Mouse (Mus musculus) kidney, embryonic 14.5 days (tissue): ENCODE measurements around the gene Cd300lf. TPM values are rescaled to one million over a fixed set of nuclear protein-coding genes. Genes with fewer than 3 reads are reported as not detected.

Experiments used
- ATAC-seq: fragments of 200-750 bp; cut with Nextera tagmentation; 2 replicates; pipeline ENCODE4 v1.8.0; 2017; ENCODE audit warnings: moderate number of reproducible peaks, mild to moderate bottlenecking, moderate TSS enrichment, moderate library complexity; ENCODE audit not compliant: low FRiP score, low TSS enrichment
- H3K27ac ChIP-seq: fragments of 300-500 bp; sonication (generic); 2 replicates; pipeline ENCODE4 v1.5.1; 2014; ENCODE audit warnings: low read depth, mild to moderate bottlenecking, low read length, moderate library complexity, mixed read lengths
- H3K27me3 ChIP-seq: fragments of 300-500 bp; sonication (generic); 2 replicates; pipeline ENCODE4 v1.6.1; 2014; ENCODE audit warnings: mild to moderate bottlenecking, low read length; ENCODE audit not compliant: control insufficient read depth, insufficient read depth
- H3K36me3 ChIP-seq: fragments of 300-500 bp; sonication (generic); 2 replicates; pipeline ENCODE4 v1.6.1; 2014; ENCODE audit warnings: low read length, mixed read lengths; ENCODE audit not compliant: control insufficient read depth, insufficient read depth
- H3K4me1 ChIP-seq: fragments of 300-500 bp; sonication (generic); 2 replicates; pipeline ENCODE4 v1.6.1; 2014; ENCODE audit warnings: low read length, mixed read lengths; ENCODE audit not compliant: control insufficient read depth, insufficient read depth
- H3K4me2 ChIP-seq: fragments of 300-500 bp; sonication (generic); replicated peaks from 2 replicates; pipeline ENCODE4 v1.6.1; 2014; ENCODE audit warnings: low read depth, mild to moderate bottlenecking, low read length
- H3K4me3 ChIP-seq: fragments of 300-500 bp; sonication (generic); 2 replicates; pipeline ENCODE4 v1.5.1; 2014; ENCODE audit warnings: mild to moderate bottlenecking, low read length
- H3K9ac ChIP-seq: fragments of 300-500 bp; sonication (generic); 2 replicates; pipeline ENCODE4 v1.6.1; 2014; ENCODE audit warnings: low read depth, mild to moderate bottlenecking, low read length, moderate library complexity
- H3K9me3 ChIP-seq: fragments of 300-500 bp; sonication (generic); 2 replicates; pipeline ENCODE4 v1.6.1; 2016; ENCODE audit warnings: low read length; ENCODE audit not compliant: control insufficient read depth
- WGBS: fragments of 180-500 bp; shearing (Covaris S2); extraction: QIAGEN DNeasy Blood & Tissue Kit; methylation state at CpG from one replicate; pipeline ENCODE4 v1.1.7; 2014; 5-methylcytosine and 5-hydroxymethylcytosine counted together
- polyA plus RNA-seq: library from polyadenylated mRNA; unstranded; fragments of >200 nt; fragmentation: Nextera tagmentation; extraction: Ambion mirVana; gene quantifications from 2 replicates; pipeline ENCODE4 v1.2.1, GENCODE M21; 2014

Gene Cd300lf
- polyA plus RNA-seq, 1 experiment from 2014 or later = 0.26 TPM

DNA sequence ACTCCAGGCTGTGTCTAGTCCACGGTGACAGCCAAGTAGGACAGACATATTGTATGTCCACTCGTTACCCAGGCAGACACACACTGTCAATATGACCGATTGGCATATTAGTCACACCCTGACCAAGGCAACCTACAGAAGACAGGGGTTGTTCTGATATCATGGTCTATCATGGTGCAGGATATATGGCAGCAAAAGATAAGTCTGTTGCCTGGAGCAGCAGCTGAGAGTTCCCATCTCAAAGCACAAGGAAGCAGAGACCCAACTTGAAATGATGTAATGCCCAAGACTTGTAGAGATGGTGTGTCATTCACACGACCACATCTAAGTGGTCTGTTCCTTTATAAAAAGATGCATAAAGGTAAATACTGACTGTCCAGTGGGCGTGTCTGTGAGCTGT is 55.1 kb downstream of the Cd300lf start:
- Histone ChIP-seq H3K4me1 (no peaks in the 10 kb centered on the region), H3K27ac (no peak overlapping the region), H3K9me3 (no peaks in the 10 kb centered on the region), H3K4me3 (no peak overlapping the region), H3K27me3 (no peaks in the 10 kb centered on the region; the same call in 1 of the 2 replicates), H3K9ac (no peak overlapping the region), H3K4me2 (no peak overlapping the region), H3K36me3 (no peaks in the 10 kb centered on the region)
- no peak for ATAC-seq
- WGBS = 86% methylated on average over 5 of the region's 5 CpGs

DNA sequence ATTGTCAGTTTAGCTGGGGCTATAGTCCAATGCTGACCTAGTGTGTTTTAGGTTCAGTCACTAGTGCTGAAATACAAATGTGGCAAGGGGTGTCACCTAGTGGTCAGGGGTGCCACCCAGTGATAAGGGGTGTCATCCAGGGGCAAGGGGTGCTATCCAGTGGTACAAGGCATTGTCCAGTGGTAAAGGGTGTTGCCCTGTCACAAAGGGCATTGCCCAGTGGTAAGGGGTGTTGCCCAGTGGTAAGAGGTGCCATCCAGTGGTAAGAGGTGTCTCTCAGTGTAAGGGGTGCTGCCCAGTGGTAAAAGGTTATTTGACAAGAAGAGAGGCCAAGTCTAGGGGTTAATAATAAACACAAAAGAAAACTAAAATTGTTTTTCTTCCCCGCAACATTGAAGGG is 56.4 kb downstream of the Cd300lf start:
- Histone ChIP-seq H3K4me3 (no peak overlapping the region), H3K9me3 (no peaks in the 10 kb centered on the region), H3K9ac (no peak overlapping the region), H3K27me3 (no peaks in the 10 kb centered on the region; the same call in 1 of the 2 replicates), H3K4me1 (no peaks in the 10 kb centered on the region), H3K36me3 (no peaks in the 10 kb centered on the region), H3K4me2 (no peak overlapping the region), H3K27ac (no peak overlapping the region)
- ATAC-seq = no peak
- WGBS = 95% methylated on average over 1 of the region's 1 CpGs

DNA sequence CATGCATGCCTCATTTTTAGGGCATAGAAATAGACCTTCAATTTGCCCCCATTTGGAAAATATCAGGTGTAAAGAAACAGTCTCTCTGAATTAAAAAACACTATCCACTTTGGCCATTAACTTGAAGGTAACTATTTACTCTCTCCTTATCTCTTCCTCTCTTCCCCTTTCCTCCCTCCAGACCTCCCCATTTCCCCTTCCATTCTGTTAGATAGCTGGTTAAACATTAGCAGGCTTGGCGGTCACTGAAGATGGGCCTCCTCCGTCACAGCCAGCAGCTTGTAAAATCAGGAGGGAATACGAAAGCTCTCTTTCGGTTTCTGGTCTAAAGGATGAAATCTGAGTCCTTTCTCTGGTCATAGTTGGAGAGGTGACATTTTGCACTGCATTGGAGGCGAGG is 57.9 kb downstream of the Cd300lf start:
- Histone ChIP-seq H3K4me2 (no peak overlapping the region), H3K9ac (no peak overlapping the region), H3K36me3 (no peaks in the 10 kb centered on the region), H3K4me3 (no peak overlapping the region), H3K9me3 (no peaks in the 10 kb centered on the region), H3K4me1 (peaks cover 9% of the 10 kb centered on the region), H3K27ac (no peak overlapping the region), H3K27me3 (no peaks in the 10 kb centered on the region)
- 47% methylated on average over 5 of the region's 5 CpGs for WGBS
- ATAC-seq = no peak

DNA sequence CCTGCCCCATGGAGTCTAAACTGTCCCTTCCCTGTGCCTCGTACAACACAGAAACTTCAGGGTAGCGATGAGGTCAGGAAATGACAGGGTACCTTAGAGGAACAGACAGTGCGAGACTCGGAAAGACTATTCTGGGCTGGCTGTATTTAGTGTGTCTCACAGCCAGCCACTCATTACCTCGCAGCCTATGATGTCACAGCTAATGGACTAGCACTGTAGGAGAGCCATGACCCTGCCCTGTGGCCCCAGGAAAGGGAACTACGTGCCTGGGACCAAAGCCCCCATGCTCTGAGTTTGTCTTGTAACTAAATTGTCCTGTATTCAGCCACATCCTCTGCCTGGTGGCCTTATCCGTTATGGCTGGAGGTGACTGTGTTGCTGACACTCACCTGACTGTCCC is 58.4 kb downstream of the Cd300lf start:
- H3K9me3 ChIP-seq = no peaks in the 10 kb centered on the region
- no peak for ATAC-seq
- WGBS = 79% methylated on average over 7 of the region's 7 CpGs

DNA sequence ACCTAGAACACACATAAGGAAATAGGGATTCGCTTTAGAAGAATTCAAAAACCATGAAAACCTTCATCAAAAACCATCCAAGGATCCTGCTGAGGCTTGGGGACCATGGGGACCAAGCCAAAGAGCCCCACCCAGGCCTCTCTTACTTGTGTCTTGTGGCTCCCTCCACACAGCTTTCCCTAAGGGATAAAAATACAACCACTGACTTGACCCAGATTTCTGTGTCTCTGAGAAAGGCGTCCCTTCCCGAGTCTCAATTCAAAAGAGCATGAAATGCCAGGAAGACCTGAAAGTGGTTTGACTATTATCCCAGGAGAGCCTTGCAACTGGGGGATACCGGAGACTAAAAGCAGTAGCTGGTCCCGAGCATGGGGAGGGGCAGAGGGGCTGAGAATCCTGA is 60.8 kb downstream of the Cd300lf start:
- Histone ChIP-seq H3K9me3 (no peaks in the 10 kb centered on the region), H3K4me3 (no peak overlapping the region), H3K36me3 (no peaks in the 10 kb centered on the region), H3K27ac (no peak overlapping the region), H3K4me2 (no peak overlapping the region), H3K9ac (no peak overlapping the region), H3K27me3 (no peaks in the 10 kb centered on the region), H3K4me1 (peaks cover 9% of the 10 kb centered on the region)
- 72% methylated on average over 5 of the region's 5 CpGs for WGBS
- ATAC-seq = no peak

More for the DNA sequence above, 58.4 kb downstream of the Cd300lf start:
- no peaks in the 10 kb centered on the region for H3K27me3 ChIP-seq
- no peak overlapping the region for H3K4me2 ChIP-seq
- no peaks in the 10 kb centered on the region for H3K36me3 ChIP-seq
- peaks cover 9% of the 10 kb centered on the region for H3K4me1 ChIP-seq
- H3K27ac ChIP-seq = no peak overlapping the region
- no peak overlapping the region for H3K4me3 ChIP-seq
- H3K9ac ChIP-seq = no peak overlapping the region

DNA sequence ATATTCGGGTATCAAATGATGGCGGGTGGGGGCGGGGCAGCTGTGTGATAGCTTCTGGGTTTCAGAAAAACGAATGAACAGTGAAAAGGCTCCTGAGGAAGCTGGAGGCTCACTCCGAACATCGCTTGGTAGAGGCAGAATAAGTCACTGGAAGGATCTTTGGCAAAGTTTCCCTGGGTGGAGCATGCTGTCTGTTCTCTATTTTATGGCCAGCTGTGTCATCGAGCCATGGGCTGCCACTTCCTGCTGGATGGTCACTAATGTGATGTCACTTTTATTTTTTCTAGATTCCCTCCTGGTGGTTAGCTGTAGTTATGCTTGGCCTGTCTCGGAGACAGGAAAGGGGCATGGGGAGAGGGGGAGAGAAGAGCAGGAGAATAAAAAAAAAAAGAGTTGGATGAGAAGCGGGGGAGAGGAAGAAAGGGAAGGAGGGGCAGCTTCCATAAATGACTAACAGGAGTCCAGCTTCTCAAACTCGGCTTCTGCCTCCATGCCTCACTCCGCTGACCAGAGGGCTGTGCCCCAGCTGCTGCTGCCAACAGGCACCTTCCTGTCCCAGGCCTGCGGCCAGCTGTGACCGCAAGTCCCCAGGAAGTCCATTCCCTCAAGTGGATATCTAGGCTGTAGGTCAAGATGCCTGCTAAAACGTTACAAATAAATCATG is 62.0 kb downstream of the Cd300lf start:
- Histone ChIP-seq H3K4me1 (peaks cover 9% of the 10 kb centered on the region), H3K4me3 (no peak overlapping the region), H3K27me3 (no peaks in the 10 kb centered on the region), H3K9me3 (no peaks in the 10 kb centered on the region), H3K4me2 (peak overlapping the region; percentile 32), H3K36me3 (no peaks in the 10 kb centered on the region), H3K9ac (no peak overlapping the region), H3K27ac (peak overlapping the region; percentile 56; the same call in 1 of the 2 replicates)
- peak; percentile 79 for ATAC-seq
- WGBS = 10% methylated on average over 14 of the region's 14 CpGs

DNA sequence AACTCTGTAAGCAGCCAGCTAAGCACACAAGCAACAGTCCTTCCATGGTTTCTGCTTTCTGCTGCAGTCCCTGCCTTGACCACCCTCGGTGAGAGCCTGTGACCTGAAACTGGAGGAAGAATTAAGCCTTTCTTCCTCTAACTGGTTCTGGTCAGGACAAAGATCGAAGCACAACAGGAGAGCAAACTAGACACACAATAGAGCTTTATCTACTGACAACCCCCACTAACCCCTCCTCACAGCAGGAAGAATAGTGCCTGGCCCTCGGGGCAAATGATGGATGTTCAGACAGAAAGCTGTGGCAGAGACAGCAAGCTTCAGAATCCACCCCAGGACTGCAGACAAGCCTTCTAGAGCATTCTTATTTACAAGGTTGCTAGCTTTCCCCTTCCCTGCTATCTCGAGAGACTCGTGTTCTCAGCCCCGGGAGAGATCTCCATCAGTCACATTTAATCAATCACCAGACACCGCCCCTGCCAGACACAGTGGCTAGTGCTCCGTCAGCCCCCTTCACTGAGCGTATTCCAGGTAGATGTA is 62.7 kb downstream of the Cd300lf start:
- H3K4me2 ChIP-seq = peak overlapping the region; percentile 32
- H3K27ac ChIP-seq = 0 out of 2 replicates have a peak overlapping the region, but pooled peaks have one; percentile 56
- H3K9me3 ChIP-seq = no peaks in the 10 kb centered on the region
- H3K4me1 ChIP-seq = peaks cover 9% of the 10 kb centered on the region
- H3K27me3 ChIP-seq = no peaks in the 10 kb centered on the region
- no peak overlapping the region for H3K9ac ChIP-seq
- H3K36me3 ChIP-seq = no peaks in the 10 kb centered on the region
- no peak overlapping the region for H3K4me3 ChIP-seq
- no peak for ATAC-seq
- WGBS = 7% methylated on average over 9 of the region's 9 CpGs

DNA sequence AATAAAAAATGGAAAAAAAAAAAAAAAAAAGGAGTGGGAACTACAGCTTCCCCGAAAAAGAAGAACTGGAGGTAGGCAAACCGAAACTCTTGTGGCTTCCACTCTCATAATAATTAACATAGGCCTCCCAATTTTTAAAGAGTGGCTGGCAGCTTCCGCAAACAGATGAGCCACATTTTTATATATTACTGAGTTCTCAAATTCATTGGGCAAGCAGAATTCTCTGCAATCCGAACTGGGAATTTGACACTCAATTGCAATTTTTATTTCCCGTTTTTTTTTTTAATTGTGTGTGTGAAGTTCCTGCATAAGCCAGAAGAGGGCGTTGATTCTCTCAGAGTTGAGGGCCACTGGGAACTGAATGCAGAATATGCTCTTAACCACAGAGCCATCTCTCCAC is 67.0 kb downstream of the Cd300lf start:
- Histone ChIP-seq H3K4me2 (no peak overlapping the region), H3K4me1 (peaks cover 8% of the 10 kb centered on the region), H3K27ac (no peak overlapping the region), H3K36me3 (no peaks in the 10 kb centered on the region), H3K9ac (no peak overlapping the region), H3K27me3 (no peaks in the 10 kb centered on the region), H3K4me3 (no peak overlapping the region), H3K9me3 (no peaks in the 10 kb centered on the region)
- ATAC-seq = no peak
- WGBS = 71% methylated on average over 6 of the region's 6 CpGs
